Mouse (Mus musculus) heart, adult 2 months (tissue): ENCODE measurements around the gene Dcun1d5.

ENCODE experiments used
- CTCF ChIP-seq: fragments of 200-600 bp; IDR thresholded peaks from 2 replicates; pipeline ENCODE4 v1.8.1; 2022; ENCODE audit warnings: antibody characterized with exemption, mild to moderate bottlenecking, moderate library complexity
- POLR2A ChIP-seq: fragments of 200-500 bp; IDR thresholded peaks from 2 replicates; pipeline ENCODE4 v1.6.1; 2011; ENCODE audit warnings: mild to moderate bottlenecking, low read depth, low read length, control low read depth; ENCODE audit not compliant: insufficient read depth

- TF ChIP-seq CTCF (no peak), POLR2A (no peak)
These were observed 54.3 kb downstream of the Dcun1d5 start for GRCm38 (mm10) chr9:7238619-7239018.
